Mouse (Mus musculus) kidney, adult 2 months (tissue): ENCODE data around the gene Mup4.

Source experiments
- CTCF ChIP-seq: fragments of 200-500 bp; conservative IDR thresholded peaks from 2 replicates; pipeline ENCODE4 v1.5.1; 2011; ENCODE audit warnings: low read depth, mild to moderate bottlenecking, control low read depth, low read length, moderate library complexity, mixed read lengths; ENCODE audit not compliant: insufficient read depth, insufficient read length
- POLR2A ChIP-seq: fragments of 200-500 bp; IDR thresholded peaks from one replicate; pipeline ENCODE4 v1.6.1; 2011; ENCODE audit warnings: low read depth, low read length, control low read depth

- TF ChIP-seq CTCF (no peak), POLR2A (no peak)
Observed at GRCm38 (mm10) chr4:59960610-59961009, at the start of gene Mup4.
